Mouse (Mus musculus): Measurements from ENCODE around the gene Rsu1.

The Rsu1 gene

GRCm38 (mm10) chr2:13271165-13271957 lies at the start of gene Rsu1:
TSS of gene Rsu1 (minus strand) at chr2:13271415.
- peak; percentile 97 to 99 for DNase-seq (ENCODE audit: low spot score in 2 of 2)

- no peak for DNase-seq (ENCODE audit: low spot score in 2 of 2)
Observed at GRCm38 (mm10) chr2:13303376-13303775, 32.2 kb upstream of the Rsu1 start.

DNA sequence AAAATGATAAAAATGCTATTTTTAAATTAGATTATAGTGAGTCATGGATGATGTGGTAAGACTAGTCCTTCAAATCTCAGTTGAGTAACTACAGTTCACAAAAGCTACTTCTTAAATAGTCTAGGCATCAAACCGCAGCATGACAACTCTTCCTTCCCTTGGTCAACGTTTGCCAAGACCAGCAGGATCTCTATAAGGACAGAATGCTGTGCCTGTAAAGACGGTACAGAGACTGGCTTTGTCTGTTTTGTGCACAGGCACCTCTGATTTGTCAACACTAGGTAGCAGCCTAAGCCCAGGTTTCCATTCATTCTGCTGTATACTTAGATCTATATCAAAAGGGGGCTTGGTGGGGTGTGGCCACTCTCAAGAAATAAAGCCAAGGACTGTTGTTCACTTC lies 27.8 kb upstream of the Rsu1 start:
- DNase-seq (ENCODE audit: low spot score in 2 of 2): peak; percentile 38 to 46

DNA sequence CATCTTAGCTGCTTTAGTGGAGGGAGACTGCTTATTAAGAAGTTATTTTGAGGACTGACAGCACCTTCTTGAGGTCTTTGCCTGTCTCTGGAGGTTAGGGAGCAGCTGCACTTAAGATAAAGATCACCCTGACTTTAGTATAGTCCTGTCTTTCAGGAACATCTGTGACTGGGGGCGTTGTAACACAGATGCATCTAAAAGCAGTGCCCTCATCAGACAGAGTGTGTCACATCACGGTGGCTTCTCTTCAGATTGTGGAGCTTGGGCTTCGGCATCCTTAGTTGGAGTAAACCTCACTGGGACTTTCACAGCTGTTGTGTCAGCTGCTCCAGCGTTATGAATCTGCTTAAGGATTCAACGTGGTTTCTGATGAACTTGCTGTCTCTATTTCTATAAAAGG lies 26.5 kb upstream of the Rsu1 start:
- peak in 1 of 2 experiments; percentile 31 for DNase-seq (ENCODE audit: low spot score in 2 of 2)

DNA sequence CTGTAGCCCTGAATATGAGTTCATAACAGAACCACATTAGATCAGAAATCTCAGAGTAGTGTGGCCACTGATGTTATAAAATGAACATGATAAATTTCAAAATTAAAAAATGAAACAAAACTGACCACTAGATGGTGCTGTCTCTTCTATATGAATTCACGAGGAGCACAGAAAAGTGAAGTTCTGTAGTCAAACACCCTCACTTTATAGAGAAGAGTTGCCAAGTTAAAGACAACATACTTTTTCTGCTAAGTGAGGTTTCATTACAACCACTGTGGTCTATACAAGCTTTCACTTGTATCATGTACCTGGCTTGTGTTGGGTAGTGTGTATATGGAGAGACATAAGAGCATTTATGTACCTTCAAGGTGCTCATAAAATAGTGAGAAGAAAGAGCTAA lies 19.4 kb upstream of the Rsu1 start:
- no peak for DNase-seq (ENCODE audit: low spot score in 2 of 2)

DNA sequence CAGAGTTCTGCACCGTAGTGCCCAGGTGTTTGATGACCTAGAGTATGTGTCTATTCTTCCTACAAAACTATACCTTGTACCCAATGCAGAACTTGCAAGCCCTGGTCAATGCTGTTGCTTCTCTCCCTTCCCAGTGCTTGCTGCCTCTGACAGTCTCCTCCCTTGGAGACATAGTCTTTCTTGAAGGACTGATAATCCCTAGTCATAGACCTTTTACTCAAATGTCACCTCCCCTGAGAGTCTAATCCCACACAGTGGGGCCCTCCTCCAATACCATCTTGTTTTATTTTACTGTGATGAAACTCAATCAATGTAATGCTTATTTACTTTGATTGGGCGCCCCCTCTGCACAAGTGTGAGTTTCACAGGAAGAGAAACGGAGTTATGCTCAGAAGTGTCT lies 18.9 kb upstream of the Rsu1 start:
- no peak for DNase-seq (ENCODE audit: low spot score in 2 of 2)

DNA sequence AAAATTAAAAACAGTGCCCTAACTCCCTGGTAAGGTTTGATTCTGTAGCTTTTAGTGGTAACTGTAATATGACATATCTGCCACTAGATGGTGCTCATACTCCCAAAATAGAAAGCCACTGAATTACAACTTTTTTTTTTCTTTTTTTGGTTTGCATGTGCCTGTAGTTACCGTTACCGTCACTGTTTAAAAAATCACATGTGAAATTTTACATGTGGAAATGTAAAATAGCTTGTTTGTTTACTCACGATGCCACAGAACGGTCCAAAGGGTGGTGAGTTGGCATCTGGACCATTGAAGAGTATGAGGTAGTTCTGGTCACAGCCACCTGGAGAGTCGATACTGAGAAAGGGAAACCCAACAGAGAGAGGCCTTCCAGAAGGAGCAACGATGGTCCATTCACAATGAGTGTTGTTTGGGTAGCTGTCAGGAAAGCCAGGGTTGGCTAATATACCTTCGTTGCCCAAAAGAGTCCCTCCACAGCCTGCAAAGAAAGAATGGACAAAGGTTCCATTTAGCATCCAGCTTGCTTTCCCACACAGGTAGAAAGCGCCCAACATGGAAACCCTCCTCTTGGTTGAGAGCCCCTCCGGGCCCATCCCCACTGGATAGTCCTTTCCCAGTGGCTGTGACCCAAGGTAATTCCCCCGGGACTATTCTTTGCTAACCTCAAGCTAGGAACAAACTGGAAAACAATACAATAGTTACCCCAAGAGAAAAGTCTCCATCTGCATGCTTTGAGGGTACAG lies 7.1 kb upstream of the Rsu1 start:
- no peak for DNase-seq (ENCODE audit: low spot score in 2 of 2)

GRCm38 (mm10) chr2:13275874-13276273 lies 4.7 kb upstream of the Rsu1 start:
- no peak for DNase-seq (ENCODE audit: low spot score in 2 of 2)

- no peak for DNase-seq (ENCODE audit: low spot score in 2 of 2)
Observed at GRCm38 (mm10) chr2:13270736-13271135, 479 bp downstream of the Rsu1 start.

DNA sequence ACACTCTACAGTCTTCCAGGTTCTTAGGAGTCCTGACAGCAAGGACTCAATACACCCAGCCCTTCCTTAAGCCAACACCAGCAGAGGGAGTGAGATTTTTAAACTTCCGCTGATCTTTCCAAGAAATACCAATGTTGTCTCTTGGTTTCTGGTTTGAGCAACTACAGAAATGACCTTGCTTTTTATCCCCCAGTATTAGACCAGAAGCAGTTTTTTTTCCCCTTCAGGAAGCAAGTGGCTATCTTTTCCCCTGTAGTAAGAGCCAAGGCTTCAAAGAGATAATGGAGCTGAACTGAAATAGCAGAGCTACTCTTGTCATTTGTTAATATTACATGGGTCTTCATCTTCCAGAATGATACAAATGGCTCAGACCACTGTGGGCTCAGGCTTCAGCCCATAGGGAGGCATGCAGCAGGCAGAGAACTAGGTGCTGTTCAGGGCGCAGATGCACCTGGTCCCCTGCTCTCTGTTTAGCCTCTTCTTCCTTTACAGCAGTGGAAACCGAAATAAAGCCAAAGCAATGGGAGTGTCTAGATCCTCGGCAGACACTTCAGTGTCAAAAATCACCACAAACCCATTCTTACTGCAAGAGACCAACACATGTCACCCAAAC lies 2.4 kb downstream of the Rsu1 start:
- DNase-seq (ENCODE audit: low spot score in 2 of 2): no peak

GRCm38 (mm10) chr2:13264875-13265274 lies 6.3 kb downstream of the Rsu1 start:
- peak in 1 of 2 experiments; percentile 30 for DNase-seq (ENCODE audit: low spot score in 2 of 2)

DNA sequence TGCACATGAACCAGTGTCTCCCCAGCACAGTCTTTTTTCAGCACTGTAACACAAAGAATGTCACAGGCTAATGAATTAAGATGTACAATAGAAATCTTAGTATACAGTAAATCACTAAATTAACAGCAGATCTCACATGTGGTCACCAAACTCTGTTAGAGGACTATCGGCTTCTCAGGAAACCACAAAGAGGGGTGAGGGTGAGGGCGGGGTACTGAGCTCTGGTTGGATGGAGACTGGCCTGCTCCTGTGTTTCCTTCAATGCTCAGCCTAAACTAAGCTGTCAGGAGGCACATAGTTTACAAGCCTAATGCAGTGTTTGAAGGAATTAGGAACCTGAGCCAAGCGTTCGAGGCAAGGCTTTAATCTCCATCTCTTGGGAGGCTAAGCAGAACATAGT lies 8.1 kb downstream of the Rsu1 start:
- no peak for DNase-seq (ENCODE audit: low spot score in 2 of 2)

DNA sequence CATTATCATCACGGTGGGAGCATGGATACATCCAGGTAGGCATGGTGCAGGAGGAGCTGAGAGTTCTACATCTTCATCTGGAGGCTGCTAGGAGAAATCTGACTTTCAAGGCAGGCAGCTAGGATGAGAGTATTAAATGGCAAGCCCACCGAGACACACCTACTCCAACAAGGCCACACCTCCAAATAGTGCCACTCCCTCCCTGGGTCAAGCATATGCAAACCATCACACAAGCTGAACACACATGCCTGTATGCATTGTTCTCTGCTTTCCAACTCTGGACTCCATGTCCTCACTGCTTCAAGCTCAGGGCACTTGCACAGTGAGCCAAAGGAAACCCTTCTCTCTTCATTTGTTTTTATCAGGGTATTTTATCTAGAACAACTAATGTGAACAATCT lies 12.6 kb downstream of the Rsu1 start:
- DNase-seq (ENCODE audit: low spot score in 2 of 2): no peak

DNA sequence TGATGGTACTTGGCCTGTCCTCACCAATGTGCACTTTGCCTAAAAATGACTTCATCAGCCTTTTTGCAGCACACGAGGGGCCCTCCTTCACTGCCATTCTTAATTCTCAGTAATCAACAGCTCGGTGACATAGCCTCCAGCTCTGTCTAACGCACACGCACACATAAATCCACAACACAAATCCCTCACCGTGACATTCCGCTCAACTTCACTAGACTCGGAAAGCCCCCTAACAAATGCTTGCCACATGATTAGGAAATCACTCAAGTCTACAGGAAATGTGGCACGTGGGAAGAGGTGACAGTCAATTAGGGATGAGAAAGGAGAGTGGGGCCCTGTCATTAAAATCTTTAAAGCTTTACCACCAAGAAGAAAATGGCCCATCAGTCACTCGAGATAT lies 30.5 kb downstream of the Rsu1 start:
- no peak for DNase-seq (ENCODE audit: low spot score in 2 of 2)

DNA sequence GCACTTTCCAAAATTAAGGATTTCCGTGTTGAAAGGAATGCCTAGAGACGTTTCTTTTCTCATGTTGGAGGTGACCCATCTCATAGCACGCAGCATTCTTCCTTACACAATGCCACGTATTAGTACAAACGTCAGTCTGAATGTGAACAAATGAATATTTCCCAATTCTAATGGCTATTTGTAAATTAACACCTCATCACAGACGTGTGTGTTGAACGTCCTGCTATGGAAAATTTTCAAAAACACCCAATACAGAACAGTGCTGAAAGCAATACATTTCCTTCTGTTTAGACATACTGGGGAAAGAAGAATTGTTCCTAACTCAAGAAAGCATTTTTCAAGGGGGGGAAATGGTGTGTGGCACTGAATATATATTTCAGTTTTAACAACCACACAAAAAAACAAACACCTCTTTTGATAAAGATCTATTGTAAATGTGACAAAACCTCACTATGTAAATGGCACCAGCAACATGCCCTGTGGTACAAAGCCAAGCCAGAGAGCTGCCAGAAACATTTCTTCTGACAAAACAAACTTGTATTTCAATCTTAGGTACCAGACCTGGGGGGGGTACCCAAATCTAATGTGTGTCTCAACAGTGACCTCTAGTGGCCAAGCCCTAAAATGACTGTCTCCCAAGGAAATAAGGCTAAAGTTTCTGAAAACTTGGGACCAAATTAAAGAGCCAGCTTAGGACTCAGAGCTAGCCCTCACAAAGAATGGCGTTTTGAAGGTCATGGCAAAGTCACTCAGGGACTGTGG lies 33.9 kb downstream of the Rsu1 start:
- peak; percentile 61 to 67 for DNase-seq (ENCODE audit: low spot score in 2 of 2)

DNA sequence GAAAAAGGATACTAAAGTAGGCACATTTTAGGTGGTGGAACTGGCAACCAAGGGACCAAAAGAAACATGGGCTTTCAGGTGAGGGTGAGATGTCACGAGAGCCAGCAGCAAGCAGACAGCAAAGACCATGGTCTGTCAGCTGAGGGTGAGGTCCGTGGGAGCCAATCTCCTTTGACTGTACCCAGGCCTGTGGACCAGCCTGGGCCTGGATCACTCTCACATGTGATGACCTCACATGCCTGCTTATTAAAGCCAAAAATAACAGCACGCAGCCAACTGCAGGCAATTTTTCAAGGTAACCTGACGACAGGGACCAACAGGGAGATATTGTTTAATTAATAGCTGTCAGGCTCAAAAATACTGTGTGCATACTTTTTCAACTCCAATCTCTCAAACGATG lies 35.5 kb downstream of the Rsu1 start:
- no peak for DNase-seq (ENCODE audit: low spot score in 2 of 2)

- DNase-seq (ENCODE audit: low spot score in 2 of 2): no peak
Observed at GRCm38 (mm10) chr2:13234796-13235195, 36.4 kb downstream of the Rsu1 start.

GRCm38 (mm10) chr2:13233902-13234301 lies 37.3 kb downstream of the Rsu1 start:
- DNase-seq (ENCODE audit: low spot score in 2 of 2): no peak

DNA sequence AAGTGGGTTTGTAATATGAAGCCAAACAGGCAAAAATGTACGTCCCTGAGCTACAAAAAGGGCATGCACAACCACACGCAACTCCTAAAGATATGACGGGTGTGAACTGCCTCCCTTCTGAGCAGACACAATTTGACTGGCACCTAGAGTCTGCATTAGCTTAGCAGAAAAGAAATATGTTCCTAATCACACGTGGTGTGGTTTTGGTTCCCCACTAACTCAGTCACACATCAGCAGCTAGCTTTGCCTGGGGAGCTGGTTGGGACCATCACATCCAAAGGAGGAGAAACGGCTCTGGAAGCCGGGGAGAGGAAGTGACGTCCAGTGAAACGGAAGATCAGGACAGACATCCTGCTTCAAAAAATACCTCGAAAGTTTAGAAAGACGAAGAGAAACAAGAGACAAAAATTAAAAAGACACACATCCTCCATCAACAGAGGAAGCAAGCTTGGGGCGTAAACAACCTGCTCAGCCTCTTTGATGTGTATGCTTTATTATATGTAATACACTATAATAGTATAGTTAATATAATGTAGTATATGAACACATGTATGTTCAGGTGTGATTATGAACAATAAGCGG lies 37.9 kb downstream of the Rsu1 start:
- DNase-seq (ENCODE audit: low spot score in 2 of 2): no peak

GRCm38 (mm10) chr2:13232305-13232704 lies 38.9 kb downstream of the Rsu1 start:
- DNase-seq (ENCODE audit: low spot score in 2 of 2): no peak

GRCm38 (mm10) chr2:13229686-13230085 lies 41.5 kb downstream of the Rsu1 start:
- DNase-seq (ENCODE audit: low spot score in 2 of 2): no peak

DNA sequence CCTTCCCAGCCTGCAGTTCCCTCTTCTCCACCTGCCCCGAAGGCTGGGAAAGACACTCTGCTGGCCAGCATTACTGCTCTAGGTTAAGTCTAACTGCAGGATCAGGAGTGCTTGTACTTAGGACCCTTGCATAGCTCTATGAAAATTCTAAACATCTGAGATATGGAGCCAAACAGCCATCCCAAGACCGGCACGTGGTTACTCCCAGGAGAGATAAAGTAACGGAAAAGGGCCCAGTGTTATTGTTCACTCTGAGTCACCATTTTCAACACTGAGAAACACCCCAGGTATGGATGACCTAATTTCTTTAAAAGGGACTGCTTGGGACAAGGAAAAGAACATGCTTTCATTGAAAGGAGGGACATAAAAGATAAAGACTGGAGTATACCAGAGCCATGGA lies 45.2 kb downstream of the Rsu1 start:
- DNase-seq (ENCODE audit: low spot score in 2 of 2): no peak

Data from right cerebral cortex, postnatal 10 days (tissue).